25 mouse cellular contexts compared by ENCODE assay signal in genomic region chr12:12486656-12487356, GRCm38 (mm10).
"Had no signal": no experiment of that assay in that cellular context is flagged by ENCODE, and none has a peak within 500 bp of the region (broad histone marks: within the 10 kb centered on the region; RNA-seq: fewer than 3 reads in every experiment).

No protein-coding gene starts in this region.

- H3K9me3 ChIP-seq: limb, embryonic 12.5 days; limb, embryonic 15.5 days; lung, embryonic 15.5 days; megakaryocyte, embryonic 14.5 days; midbrain, embryonic 10.5 days; midbrain, embryonic 15.5 days; neural tube, embryonic 13.5 days had no signal

- H3K27ac ChIP-seq: kidney, postnatal 0 days; layer of hippocampus, adult 2 months; left cerebral cortex, adult 2 months; limb, embryonic 12.5 days; limb, embryonic 15.5 days; lung, embryonic 15.5 days; midbrain, embryonic 10.5 days; midbrain, embryonic 15.5 days; neural tube, embryonic 13.5 days had no signal

- H3K9ac ChIP-seq: limb, embryonic 12.5 days; limb, embryonic 15.5 days; lung, embryonic 15.5 days; midbrain, embryonic 15.5 days; neural tube, embryonic 13.5 days had no signal

- H3K36me3 ChIP-seq: limb, embryonic 12.5 days; limb, embryonic 15.5 days; lung, embryonic 15.5 days; midbrain, embryonic 10.5 days; midbrain, embryonic 15.5 days; neural tube, embryonic 13.5 days had no signal

- DNase-seq: kidney, adult 2 months; kidney, postnatal 25 days; layer of hippocampus, adult 9-11 months; layer of hippocampus, postnatal 36 days; left cerebral cortex, postnatal 4 days; lung, adult 18-20 months; lung, postnatal 10 days; lung, postnatal 36 days; retina, postnatal 1 day; right cerebral cortex, postnatal 25 days; spleen, adult 18-20 months; thymus, adult 18-20 months; thymus, postnatal 36 days had no signal

- H3K4me3 ChIP-seq: layer of hippocampus, adult 2 months; left cerebral cortex, adult 2 months; limb, embryonic 12.5 days; limb, embryonic 15.5 days; lung, embryonic 15.5 days; megakaryocyte, embryonic 14.5 days; midbrain, embryonic 10.5 days; midbrain, embryonic 15.5 days; myocyte; neural tube, embryonic 13.5 days had no signal

- ATAC-seq: intestine, postnatal 0 days; midbrain, embryonic 15.5 days had no signal

- H3K27me3 ChIP-seq: limb, embryonic 12.5 days; limb, embryonic 15.5 days; lung, embryonic 15.5 days; megakaryocyte, embryonic 14.5 days; midbrain, embryonic 15.5 days; neural tube, embryonic 13.5 days had no signal

- H3K4me2 ChIP-seq: limb, embryonic 12.5 days; limb, embryonic 15.5 days; lung, embryonic 15.5 days; midbrain, embryonic 15.5 days; neural tube, embryonic 13.5 days had no signal

- H3K4me1 ChIP-seq: lung, embryonic 15.5 days; midbrain, embryonic 10.5 days; midbrain, embryonic 15.5 days; neural tube, embryonic 13.5 days had no signal
